Mouse (Mus musculus): Measurements from ENCODE around the gene Kalrn. TPM values are rescaled to one million over a fixed set of nuclear protein-coding genes. Genes with fewer than 3 reads are reported as not detected.

Kalrn gene
- total and polyA plus RNA-seq, 2 experiments from 2014 or later = 23.6 to 148 TPM

GRCm38 (mm10) chr16:34401216-34401615, 172.1 kb downstream of the Kalrn start:
- Histone ChIP-seq H3K27ac (ENCODE audit: low read depth, low read length) (no peak overlapping the region), H3K9ac (no peak overlapping the region), H3K36me3 (ENCODE audit: insufficient read depth) (no peaks in the 10 kb centered on the region), H3K4me1 (ENCODE audit: insufficient read depth) (peaks cover 11% of the 10 kb centered on the region; the same call in 1 of the 2 replicates), H3K4me3 (ENCODE audit: low read depth, low read length) (no peak overlapping the region), H3K27me3 (ENCODE audit: insufficient read depth, low read length) (no peaks in the 10 kb centered on the region), H3K9me3 (ENCODE audit: low read length) (no peaks in the 10 kb centered on the region), H3K4me2 (ENCODE audit: low read depth) (no peak overlapping the region)
- TF ChIP-seq CTCF (IDR thresholded peaks at IDR 0.05; ENCODE audit: low read depth) = no peak
- DNase-seq = no peak
- ATAC-seq = no peak
- 66% methylated on average over 1 of the region's 1 CpGs for whole genome bisulfite sequencing

- H3K4me3 ChIP-seq (ENCODE audit: low read depth, low read length) = no peak overlapping the region
- 48% methylated on average over 13 of the region's 13 CpGs for WGBS
- DNase-seq = no peak
- no peak for TF ChIP-seq CTCF (IDR thresholded peaks at IDR 0.05; ENCODE audit: low read depth)
- ATAC-seq = no peak
- H3K4me2 ChIP-seq (ENCODE audit: low read depth) = no peak overlapping the region
- H3K9ac ChIP-seq = no peak overlapping the region
- H3K36me3 ChIP-seq (ENCODE audit: insufficient read depth) = no peaks in the 10 kb centered on the region
- H3K4me1 ChIP-seq (ENCODE audit: insufficient read depth) = peaks cover 15% of the 10 kb centered on the region; the same call in 1 of the 2 replicates
- no peaks in the 10 kb centered on the region for H3K9me3 ChIP-seq (ENCODE audit: low read length)
- no peaks in the 10 kb centered on the region for H3K27me3 ChIP-seq (ENCODE audit: insufficient read depth, low read length)
- no peak overlapping the region for H3K27ac ChIP-seq (ENCODE audit: low read depth, low read length)
These were observed 173.1 kb downstream of the Kalrn start for GRCm38 (mm10) chr16:34400102-34400728.

GRCm38 (mm10) chr16:34395221-34395811, 178.0 kb downstream of the Kalrn start:
- peak; percentile 83 for ATAC-seq
- Histone ChIP-seq H3K4me3 (ENCODE audit: low read depth, low read length) (no peak overlapping the region), H3K9ac (no peak overlapping the region), H3K27ac (ENCODE audit: low read depth, low read length) (0 out of 2 replicates have a peak overlapping the region, but pooled peaks have one; percentile 23), H3K27me3 (ENCODE audit: insufficient read depth, low read length) (no peaks in the 10 kb centered on the region), H3K9me3 (ENCODE audit: low read length) (no peaks in the 10 kb centered on the region), H3K4me1 (ENCODE audit: insufficient read depth) (peaks cover 18% of the 10 kb centered on the region; the same call in 1 of the 2 replicates), H3K4me2 (ENCODE audit: low read depth) (no peak overlapping the region), H3K36me3 (ENCODE audit: insufficient read depth) (no peaks in the 10 kb centered on the region)
- TF ChIP-seq CTCF (IDR thresholded peaks at IDR 0.05; ENCODE audit: low read depth) = no peak
- DNase-seq = peak; percentile 76

GRCm38 (mm10) chr16:34389520-34390271, 183.6 kb downstream of the Kalrn start:
- Histone ChIP-seq H3K4me3 (ENCODE audit: low read depth, low read length) (no peak overlapping the region), H3K9ac (no peak overlapping the region), H3K27me3 (ENCODE audit: insufficient read depth, low read length) (no peaks in the 10 kb centered on the region), H3K36me3 (ENCODE audit: insufficient read depth) (0 out of 2 replicates have a peak, but pooled peaks cover 7% of the 10 kb centered on the region), H3K27ac (ENCODE audit: low read depth, low read length) (no peak overlapping the region), H3K4me1 (ENCODE audit: insufficient read depth) (0 out of 2 replicates have a peak, but pooled peaks cover 9% of the 10 kb centered on the region), H3K9me3 (ENCODE audit: low read length) (no peaks in the 10 kb centered on the region), H3K4me2 (ENCODE audit: low read depth) (no peak overlapping the region)
- WGBS = 64% methylated on average over 5 of the region's 5 CpGs
- ATAC-seq (no peak), DNase-seq (no peak)
- no peak for TF ChIP-seq CTCF (IDR thresholded peaks at IDR 0.05; ENCODE audit: low read depth)

GRCm38 (mm10) chr16:34388871-34389270, 184.5 kb downstream of the Kalrn start:
- WGBS = 69% methylated on average over 6 of the region's 6 CpGs
- peak; percentile 29 for DNase-seq

GRCm38 (mm10) chr16:34385065-34385464, 188.3 kb downstream of the Kalrn start:
- Histone ChIP-seq H3K4me2 (ENCODE audit: low read depth) (no peak overlapping the region), H3K4me1 (ENCODE audit: insufficient read depth) (0 out of 2 replicates have a peak, but pooled peaks cover 12% of the 10 kb centered on the region), H3K36me3 (ENCODE audit: insufficient read depth) (0 out of 2 replicates have a peak, but pooled peaks cover 7% of the 10 kb centered on the region), H3K27ac (ENCODE audit: low read depth, low read length) (no peak overlapping the region), H3K4me3 (ENCODE audit: low read depth, low read length) (no peak overlapping the region), H3K9ac (no peak overlapping the region), H3K27me3 (ENCODE audit: insufficient read depth, low read length) (no peaks in the 10 kb centered on the region), H3K9me3 (ENCODE audit: low read length) (no peaks in the 10 kb centered on the region)
- TF ChIP-seq CTCF (IDR thresholded peaks at IDR 0.05; ENCODE audit: low read depth) = no peak
- ATAC-seq = no peak
- DNase-seq = no peak
- 93% methylated on average over 8 of the region's 8 CpGs for WGBS

More at GRCm38 (mm10) chr16:34388871-34389270, 184.5 kb downstream of the Kalrn start:
- Histone ChIP-seq H3K4me2 (ENCODE audit: low read depth) (no peak overlapping the region), H3K9ac (no peak overlapping the region), H3K27me3 (ENCODE audit: insufficient read depth, low read length) (no peaks in the 10 kb centered on the region), H3K9me3 (ENCODE audit: low read length) (no peaks in the 10 kb centered on the region), H3K27ac (ENCODE audit: low read depth, low read length) (no peak overlapping the region), H3K36me3 (ENCODE audit: insufficient read depth) (0 out of 2 replicates have a peak, but pooled peaks cover 7% of the 10 kb centered on the region), H3K4me1 (ENCODE audit: insufficient read depth) (0 out of 2 replicates have a peak, but pooled peaks cover 8% of the 10 kb centered on the region), H3K4me3 (ENCODE audit: low read depth, low read length) (no peak overlapping the region)
- 0 out of 2 replicates have a peak, but pooled peaks have one; percentile 41 for ATAC-seq
- TF ChIP-seq CTCF (IDR thresholded peaks at IDR 0.05; ENCODE audit: low read depth) = no peak
